Mouse (Mus musculus) yolk sac, embryonic 10.5 days (tissue): Measurements from ENCODE around the gene Nags.

Source experiments
- DNase-seq: peaks from one replicate; pipeline ENCODE4 v3.0.0-alpha.2; 2017; ENCODE audit warnings: low spot score

Nags gene

DNA sequence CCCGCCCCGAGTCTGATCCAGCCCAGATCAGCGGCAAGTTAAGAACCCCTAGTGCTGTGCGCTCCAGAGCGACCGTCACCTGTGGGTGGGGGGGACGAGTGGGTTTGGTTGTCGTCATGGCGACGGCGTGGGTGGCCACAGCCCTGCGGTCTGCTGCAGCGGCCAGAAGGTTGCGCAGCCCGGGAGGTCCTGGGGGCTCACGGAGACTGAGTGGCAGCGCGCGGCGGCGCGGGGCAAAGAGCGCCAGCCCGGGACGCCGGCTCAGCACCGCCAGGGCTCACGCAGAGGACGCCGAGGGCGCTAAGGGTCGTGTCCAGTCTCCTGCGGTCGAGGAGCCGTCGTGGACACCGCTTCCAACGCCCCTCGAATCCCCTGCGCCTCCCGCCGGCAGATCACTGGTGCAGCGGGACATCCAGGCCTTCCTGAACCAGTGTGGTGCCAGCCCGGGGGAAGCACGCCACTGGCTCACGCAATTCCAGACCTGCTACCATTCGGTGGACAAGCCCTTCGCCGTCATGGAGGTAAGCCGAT lies at the start of gene Nags:
TSS of gene Nags (plus strand) at position 43 of the 531 bp plus-strand sequence.
- no peak for DNase-seq

DNA sequence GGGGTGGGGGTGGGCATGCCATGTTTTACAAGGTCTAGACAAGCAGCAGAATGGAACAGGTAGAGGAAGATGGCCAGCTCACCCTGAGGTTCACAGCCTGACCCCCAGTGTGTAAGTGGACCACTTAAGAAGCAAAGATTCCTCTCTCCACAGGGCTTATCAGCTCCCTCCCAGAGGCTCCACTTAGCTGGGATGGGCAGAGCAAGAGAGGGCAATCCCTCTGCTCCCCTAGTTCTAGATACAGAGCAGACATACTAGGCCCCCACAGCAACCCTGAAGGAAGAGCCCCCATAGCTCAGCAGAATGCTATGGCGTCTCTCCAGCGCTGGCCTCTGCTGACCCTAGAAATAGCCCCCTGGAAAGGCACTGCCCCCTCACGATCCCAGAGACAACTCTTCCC lies 49.6 kb upstream of the Nags start:
- DNase-seq: no peak

DNA sequence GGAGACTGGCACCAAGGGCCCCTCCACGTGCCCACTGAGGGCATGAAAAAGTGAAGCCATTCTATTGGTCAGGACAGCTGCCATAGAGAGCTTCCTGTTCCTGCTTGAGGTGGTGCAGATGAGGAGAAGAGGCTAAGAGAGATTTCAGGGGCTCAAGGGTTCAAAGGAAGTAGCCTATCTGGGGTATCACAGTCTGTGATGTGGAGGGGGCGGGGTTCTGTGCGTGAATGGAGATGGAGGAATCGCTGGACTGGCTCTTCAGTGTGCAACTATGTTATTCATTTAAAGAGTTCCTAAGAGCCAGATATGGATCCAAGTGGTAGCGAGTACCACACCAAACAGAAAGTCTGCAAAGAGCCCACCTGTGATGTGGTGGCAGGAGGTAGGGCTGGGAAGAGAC lies 48.9 kb upstream of the Nags start:
- no peak for DNase-seq

DNA sequence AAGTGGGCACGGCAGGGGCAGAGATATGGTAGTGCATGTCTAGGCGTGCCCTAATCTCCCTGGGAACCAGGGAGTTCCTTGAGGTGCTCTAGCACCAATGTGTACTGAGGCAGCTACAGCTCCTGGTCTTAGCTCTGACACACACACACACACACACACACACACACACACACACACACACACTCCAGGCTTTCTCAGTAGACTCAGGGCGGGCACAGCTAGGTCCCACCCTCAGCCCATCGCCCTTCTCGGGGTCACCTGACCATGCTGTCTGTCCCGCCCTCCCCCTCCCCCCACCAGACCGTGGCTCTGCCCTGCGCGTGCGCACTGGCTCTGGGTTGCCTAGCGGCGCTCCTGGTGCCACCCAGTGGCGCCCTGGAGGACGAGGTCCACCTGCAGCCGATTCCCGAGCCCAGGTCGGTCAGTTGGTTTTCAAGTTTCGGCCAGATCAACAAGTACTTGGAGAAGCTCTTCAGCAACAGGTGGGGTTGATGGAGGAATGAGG lies 48.4 kb upstream of the Nags start:
- peak; percentile 86 for DNase-seq

DNA sequence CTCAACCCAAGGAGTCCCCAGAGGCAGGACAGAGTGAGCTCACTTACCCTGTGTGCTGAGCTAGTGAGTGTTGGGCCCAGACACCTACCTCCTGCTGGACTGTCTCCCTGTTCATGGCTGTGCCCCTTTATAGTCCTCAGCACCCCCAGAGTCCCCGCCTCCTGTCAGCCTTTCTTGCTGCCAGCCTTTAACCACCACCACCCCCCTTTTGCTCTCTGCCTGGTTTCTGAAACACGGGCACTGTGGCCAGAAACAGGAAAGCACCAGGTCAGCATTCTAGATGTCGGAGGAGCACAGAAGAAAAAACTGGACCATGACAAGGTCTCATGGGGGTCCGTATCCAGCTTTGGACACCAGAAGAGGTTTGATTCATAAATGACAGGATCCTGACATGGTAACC lies 44.1 kb upstream of the Nags start, which contains the start of gene Ppy:
TSS of gene Ppy (minus strand) at position 101 of the 400 bp plus-strand sequence.
- no peak for DNase-seq

DNA sequence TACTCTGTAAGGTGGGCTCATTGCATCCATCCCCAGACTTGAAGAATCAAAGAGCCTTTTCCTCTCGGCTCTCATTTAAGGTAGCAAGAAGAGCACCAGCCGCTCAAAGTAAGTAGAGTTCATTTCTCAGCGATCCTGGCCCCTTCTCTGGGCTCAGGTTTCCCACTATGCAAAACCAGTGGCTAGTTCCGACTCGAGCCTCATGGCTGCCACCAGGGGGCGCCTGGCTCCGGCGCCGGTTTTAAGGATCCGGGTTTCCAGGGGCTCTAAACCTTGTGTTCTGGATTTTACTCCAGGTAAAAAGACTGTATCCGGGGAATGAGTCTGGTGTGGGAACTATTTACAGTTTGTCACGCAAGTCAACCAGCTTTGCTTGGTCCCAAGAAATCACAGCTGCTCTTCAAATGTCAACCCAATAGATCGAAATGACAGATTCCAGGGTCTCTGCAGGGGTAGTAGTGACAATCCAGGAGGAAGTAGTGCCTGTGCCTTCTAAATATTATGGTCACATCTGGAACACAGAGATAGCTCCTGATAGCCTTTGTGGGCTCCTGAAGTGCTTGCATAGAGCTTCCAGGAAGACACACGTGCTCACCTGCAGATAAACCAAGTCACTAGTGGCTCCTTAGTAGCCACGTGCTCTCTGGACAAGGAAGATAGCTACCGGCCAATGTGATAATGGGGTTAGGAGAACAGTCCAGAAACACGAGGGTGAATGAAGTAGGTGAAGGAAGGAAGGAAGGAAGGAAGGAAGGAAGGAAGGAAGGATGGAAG lies 42.6 kb upstream of the Nags start:
- DNase-seq: peak; percentile 27

DNA sequence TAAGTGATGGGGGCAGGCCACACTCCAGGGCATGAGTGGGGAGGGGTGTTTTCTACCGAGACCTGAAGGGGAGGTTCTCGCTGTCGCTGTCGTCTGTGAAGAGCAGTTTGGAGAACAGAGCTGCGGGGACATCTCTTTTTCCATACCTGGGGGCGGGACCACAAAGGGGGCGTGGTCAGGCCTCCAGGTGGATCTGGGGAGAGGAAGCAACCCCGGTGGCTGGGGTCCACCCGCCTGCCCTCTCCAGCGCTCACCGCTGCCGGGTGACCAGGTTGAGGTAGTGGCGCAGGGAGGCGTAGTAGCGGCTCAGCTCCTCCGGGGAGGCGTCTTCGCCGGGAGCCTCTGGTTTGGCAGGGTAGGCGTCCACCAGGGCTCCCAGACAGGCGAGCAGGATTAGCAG lies 38.4 kb upstream of the Nags start:
- no peak for DNase-seq

DNA sequence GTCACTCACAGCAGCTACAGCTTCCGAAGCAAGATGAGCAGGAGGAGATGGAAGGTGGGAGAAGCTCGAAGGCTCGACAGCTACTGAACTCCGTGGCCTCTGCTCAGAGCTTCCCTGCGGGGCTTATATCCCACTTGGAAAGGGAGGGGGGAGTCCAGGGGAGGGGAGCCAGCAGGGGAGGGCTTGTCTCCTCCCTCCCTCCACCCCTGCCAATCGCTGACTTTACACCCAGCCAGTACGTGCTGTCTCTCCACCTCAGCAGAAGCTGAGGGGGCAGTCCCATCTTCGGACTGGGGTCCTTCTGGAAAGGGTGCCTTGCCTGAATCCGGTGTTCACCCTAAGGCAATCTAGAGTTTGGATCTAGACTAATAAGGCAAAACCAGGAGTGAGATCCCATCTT lies 37.6 kb upstream of the Nags start, which contains the start of gene Pyy:
TSS of gene Pyy (minus strand) at position 101 of the 400 bp plus-strand sequence.
- DNase-seq: no peak

DNA sequence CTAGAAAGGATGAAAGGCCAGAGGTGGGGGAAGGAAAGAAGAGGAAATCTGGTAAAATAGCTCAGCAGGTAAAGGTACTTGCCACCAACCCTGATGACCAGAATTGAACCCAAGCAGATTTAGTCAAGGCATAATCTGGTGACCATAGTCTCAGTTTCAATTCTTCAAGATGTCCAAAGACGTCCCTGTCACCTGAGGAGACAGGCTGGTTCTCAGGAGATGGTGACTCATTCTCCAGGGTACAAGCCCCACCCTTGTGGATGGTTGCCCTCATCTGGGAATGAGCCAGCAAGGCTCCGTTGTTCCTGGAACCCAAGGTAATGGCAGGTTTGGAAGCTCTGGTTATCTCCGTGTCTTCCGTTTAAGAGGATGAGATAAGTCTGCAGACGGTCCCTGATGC lies 33.7 kb upstream of the Nags start:
- DNase-seq: no peak

DNA sequence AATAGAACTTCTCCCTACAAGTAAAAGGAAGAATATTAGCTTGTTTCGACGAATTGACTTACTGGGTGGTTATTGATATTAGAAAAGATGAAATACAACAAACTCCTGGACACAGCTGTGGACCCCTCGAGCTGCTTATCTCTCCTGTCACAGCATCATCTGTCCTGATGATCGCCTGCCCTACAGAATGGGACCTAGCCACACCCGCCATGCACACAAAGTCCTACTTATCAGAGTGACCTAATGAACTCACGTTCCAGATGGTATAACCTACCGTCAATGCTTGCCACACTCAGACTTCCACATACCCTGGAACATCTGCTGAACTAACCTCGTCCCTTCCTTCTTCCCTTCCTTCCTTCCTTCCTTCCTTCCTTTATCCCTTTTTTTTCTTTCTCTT lies 29.1 kb upstream of the Nags start:
- DNase-seq: no peak

DNA sequence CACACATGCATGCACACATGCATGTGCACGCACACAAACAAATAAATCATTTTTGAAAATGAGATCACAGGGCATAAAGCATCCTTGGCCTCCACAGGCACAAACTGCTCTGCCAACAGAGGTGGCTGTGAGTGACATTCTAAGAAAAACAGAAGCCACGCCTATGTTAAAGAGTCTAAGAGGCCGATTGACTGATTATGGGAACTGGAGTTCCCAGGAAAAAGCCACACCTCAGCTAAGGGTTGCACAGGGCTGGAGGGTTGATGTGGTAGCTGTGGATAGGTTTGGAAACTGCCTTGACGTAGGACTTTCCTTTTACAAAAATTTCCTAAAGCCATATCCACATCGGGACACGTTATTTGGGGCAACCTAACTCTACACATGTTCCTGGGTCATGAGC lies 27.9 kb upstream of the Nags start:
- DNase-seq: no peak

DNA sequence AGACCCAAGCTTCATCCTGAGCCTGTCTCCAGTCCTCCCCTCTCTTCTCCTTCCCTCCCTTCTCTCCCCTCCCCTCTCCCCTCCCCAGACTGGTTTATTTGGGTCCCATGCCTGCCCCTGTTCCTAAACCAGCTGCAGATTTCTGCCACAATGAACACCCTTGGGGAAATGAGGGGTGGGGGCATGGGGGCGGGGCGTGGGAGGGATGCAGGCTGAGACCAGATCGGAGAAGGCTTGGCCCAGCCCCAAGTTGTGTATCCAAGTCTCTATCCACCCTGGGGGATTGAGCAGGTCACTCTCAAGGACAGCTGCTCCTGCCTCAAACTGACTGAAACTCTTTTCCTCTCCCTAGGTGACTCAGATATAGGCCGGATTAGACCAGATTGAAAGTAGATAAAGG lies 10.8 kb upstream of the Nags start:
- DNase-seq: no peak

DNA sequence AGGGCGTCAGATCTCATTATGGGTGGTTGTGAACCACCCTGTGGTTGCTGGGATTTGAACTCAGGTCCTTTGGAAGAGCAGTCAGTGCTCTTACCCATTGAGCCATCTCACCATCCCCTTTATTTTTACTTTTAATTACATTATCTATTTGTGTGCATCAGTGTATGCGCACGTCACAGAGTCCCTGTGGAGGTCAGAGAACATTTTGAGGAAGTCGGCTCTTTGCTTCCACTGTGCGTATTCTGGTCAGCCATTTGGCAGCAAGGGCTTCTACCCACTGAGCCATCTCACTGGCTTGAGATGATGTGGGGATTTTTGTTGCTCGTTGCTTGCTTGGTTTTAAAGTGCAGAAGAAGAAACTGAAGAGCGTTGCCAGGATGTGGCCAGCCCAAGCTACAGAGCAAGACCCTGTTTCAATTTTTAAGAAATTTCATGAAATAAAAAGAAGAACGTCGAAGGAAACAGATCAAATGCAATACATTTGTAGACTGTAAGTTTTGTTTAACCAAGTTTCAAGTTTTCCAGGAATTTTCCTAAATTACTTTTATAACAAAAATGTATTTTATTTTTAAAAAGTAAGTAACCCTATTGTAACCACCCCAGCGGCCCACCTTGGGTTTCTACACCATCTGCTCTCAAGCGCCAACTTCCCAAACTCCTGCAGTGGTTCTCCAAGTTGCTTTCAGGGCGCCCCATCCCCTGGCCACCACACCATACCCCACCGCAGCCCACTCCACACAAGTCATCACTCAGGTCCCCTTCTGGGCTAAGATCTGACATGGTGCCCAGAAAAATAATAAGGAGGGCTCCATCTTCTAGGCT lies 7.5 kb upstream of the Nags start:
- DNase-seq: no peak

DNA sequence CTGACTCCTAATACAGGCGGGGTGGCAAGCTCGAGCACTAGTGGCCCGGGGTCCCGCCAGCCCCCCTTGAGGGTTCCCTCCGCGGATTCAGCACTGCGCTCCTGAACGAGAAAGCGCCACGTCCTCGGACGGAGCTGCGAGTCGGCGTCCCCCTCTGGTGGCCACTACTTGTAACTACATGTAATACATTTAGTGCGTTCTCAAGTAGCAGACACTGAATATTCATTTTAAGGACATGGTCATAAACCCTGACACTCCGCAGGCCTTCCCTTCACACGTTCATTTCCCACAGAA lies 6.9 kb upstream of the Nags start:
- DNase-seq: no peak

DNA sequence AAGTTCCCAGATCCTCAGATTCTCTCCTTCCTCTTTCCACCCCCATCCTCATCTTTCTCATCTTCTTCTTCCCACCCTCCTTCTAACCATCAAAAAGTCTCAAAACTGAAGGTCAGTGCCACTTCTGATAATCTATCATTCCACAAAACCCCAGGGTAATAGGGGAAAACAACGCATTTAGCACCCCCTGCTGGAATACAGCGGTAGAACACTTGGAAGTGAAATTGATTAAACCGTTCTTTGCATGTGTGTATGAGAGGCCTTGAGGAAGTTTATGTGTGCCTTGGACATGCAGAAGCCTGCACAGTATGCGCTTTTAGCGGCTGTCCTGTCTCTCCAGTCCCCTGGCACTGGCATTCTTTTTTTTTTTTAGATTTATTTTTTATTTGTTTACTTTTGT lies 4.8 kb upstream of the Nags start:
- DNase-seq: no peak

DNA sequence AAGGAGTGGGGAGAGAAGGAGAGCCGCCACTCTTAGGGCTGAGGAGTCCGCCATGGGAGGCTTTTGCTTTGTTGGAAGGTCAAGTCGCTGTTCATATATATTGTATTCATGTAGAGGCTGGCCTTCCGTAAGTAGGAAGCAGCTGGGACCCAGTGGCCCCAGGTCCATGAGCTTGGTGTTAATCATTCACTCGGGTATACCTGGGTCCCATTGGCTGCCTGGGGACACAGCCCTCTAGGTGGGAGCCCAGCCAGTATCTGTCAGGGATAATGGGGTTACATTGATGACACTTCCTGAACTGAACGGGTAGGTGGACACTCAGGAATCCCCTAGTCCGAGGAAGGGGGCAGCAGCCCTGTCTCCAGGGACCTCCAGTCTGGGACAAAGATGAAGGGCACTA lies 3.0 kb upstream of the Nags start:
- no peak for DNase-seq

DNA sequence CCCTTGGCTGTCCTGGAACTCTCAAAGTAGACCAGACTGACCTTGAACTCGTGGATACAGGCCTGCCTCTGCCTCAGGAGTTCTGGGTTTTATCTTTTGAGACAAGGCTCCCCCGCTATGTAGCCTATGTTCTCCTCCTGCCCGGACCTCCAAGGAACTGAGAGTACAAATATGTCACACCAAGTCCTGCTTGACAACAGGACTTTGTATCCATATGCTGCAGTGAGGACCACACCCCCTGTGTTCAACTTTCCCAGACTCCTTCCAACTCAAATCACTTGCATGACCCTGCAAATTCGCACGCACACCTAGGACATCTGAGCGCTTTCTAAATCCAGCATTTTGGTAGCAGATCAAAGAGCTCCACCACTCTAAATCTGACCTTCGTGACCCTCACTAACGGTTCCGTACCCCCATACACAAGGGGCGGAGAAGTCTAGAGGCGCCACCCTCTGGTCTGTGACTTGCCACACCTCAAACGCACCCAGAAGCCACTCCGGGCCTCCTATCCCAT lies 299 bp upstream of the Nags start:
- no peak for DNase-seq

DNA sequence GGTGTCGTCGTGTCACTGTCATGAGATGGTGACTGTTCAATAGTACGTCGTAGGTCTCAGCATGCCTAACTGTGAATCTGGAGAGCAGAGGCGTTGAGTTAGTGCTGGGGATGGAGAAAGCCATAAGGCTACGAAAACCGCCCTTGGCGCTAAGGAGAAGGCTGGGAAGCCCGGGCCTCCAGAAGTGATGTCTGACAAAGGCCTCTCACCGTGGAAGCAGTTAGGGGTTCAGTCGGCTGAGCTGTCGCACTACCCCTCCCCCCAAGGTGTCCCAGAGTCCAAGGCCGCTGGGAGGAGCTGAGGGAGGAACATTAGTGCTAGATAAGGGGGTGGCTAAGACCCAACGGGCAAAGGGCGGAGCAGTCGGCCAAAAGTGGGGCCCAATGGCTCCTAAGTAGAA lies 692 bp downstream of the Nags start:
- DNase-seq: no peak

DNA sequence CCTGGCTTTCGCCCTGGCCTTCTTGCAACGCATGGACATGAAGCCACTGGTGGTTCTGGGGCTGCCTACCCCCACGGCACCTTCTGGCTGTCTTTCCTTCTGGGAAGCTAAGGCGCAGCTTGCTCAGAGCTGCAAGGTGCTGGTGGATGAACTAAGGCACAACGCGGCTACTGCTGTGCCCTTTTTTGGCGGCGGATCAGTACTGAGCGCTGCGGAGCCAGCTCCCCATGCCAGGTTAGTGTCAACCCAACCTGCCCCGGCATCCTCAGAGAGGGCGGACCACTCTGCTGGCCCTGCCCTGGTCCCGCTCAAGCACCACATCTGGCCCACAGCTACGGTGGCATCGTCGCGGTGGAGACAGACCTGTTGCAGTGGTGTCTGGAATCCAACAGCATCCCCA lies 1.2 kb downstream of the Nags start:
- no peak for DNase-seq

DNA sequence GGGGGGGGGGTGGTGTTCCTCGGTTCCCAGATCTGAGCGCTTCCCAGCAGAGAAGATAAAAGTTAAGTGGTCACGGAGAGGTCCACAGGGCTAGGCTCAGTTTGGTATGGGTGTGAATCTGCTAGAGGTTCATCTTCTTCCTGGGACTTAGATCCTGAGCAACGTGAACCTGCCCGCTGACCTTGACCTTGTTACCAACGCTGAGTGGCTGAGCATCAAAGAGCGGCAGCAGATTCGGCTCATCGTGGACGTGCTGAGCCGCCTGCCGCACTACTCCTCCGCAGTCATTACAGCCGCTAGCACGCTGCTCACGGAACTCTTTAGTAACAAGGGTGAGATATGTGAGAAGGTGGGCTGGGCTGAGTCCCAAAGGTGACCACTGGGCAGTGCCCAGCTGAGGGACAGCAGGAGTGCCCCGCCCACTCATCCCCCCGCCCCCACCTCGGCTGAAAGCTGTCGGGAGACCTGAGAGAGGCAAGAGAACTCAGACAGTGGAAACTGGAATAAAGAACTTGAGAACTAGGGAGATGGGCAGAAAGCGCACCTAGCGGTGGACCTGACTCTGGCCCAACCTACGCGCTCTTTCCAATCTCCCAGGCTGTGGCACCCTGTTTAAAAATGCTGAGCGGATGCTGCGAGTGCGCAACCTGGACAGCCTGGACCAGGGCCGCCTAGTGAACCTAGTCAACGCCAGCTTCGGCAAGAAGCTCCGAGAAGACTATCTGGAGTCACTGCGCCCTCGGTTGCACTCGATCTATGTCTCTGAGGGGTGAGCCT lies 2.1 kb downstream of the Nags start:
- DNase-seq: no peak

DNA sequence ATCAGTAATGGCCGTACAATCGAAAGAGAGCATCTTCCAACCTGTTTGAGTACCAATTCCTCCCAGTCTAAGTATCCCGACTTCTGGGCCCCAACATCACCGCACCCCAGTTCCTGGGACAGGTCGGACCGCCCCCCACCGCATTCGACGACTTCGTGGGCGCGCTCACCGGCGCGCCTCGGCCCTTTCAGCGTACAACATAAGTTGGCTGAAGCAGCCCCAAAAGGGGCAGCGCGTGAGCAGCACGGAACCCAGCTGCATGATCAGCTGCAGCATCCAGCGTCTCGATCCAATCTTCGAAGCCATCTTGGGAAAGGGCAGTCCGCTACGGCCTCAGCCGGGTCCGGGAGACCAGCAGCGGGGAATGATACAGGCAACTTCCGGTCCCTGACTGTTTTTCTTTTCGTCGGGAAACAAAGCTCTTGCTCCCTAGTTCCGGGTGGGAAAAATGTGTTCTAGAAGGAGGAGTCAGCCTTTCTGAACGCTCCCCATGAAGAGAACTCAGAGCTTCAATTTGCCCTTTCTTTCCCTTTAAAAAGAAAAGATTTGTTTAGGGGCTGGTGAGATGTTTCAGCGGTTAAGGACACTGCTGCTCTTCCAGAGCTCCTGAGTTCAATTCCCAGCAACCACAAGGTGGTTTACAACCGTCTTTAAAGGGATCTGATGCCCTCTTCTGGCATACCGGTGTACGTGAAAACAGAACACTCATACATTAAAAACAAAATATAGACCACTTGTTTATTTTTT lies 10.9 kb downstream of the Nags start, which contains the start of gene Tmem101:
TSS of gene Tmem101 (minus strand) at position 366 of the 747 bp plus-strand sequence.
- peak; percentile 88 for DNase-seq

DNA sequence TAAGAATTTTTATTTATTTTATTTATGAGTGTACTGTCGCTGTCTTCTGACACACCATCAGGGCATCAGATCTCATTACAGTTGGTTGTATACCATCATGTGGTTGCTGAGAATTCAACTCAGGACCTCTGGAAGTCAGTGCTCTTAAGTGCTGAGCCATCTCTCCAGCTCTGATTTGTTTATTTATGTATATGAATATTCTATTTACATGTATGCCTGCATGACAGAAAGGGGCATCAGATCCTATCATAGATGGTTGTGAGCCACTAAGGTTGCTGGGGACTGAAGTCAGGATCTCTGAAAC lies 11.4 kb downstream of the Nags start:
- no peak for DNase-seq
